8 mouse cellular contexts compared by ENCODE assay signal in genomic region chr15:25358680-25359097, GRCm38 (mm10). TPM values are rescaled to one million over a fixed set of nuclear protein-coding genes. Genes with fewer than 3 reads are reported as not detected.
DNase-seq lines count a peak whose midpoint lies in the region; ATAC-seq and TF ChIP-seq lines count a peak whose summit lies in the region.

No protein-coding gene starts in this region.

- no peaks in the 10 kb centered on the region for H3K9me3 ChIP-seq in lung, embryonic 14.5 days (ENCODE audit: low read depth, low read length)
- no peaks in the 10 kb centered on the region for H3K9me3 ChIP-seq in hindbrain, embryonic 14.5 days (ENCODE audit: control insufficient read depth, low read length)
- H3K9me3 ChIP-seq in intestine, embryonic 15.5 days, result no peaks in the 10 kb centered on the region

- no peak overlapping the region for H3K4me3 ChIP-seq in lung, embryonic 14.5 days (ENCODE audit: low read depth, low read length)
- no peak overlapping the region for H3K4me3 ChIP-seq in hindbrain, embryonic 14.5 days (replicated peaks; ENCODE audit: low read length)
- H3K4me3 ChIP-seq in intestine, embryonic 15.5 days (replicated peaks), result no peak overlapping the region

- DNase-seq in gastrocnemius, postnatal 14 days, result peak; percentile 16
- no peak for DNase-seq in gastrocnemius, adult 8-10 months (ENCODE audit: low spot score in 2 of 2)
- peak; percentile 23 for DNase-seq in lung, embryonic 14.5 days
- no peak for DNase-seq in lung, adult 18-20 months
- no peak for DNase-seq in hindbrain, embryonic 14.5 days (ENCODE audit: low spot score)
- peak; percentile 64 to 74 for DNase-seq in right cerebral cortex, adult 2 months (ENCODE audit: low spot score in 2 of 2)

- H3K4me1 ChIP-seq in lung, embryonic 14.5 days (ENCODE audit: insufficient read depth), result no peaks in the 10 kb centered on the region
- H3K4me1 ChIP-seq in hindbrain, embryonic 14.5 days (replicated peaks; ENCODE audit: control insufficient read depth, insufficient read depth, low read length), result peaks cover 33% of the 10 kb centered on the region
- no peaks in the 10 kb centered on the region for H3K4me1 ChIP-seq in intestine, embryonic 15.5 days (replicated peaks)

- ATAC-seq in lung, embryonic 14.5 days (ENCODE audit: insufficient read depth), result no peak
- 0 out of 2 replicates have a peak, but pooled peaks have one; percentile 38 for ATAC-seq in hindbrain, embryonic 14.5 days (ENCODE audit: low FRiP score)
- no peak for ATAC-seq in CD4-positive, CD25-positive, alpha-beta regulatory T cell, adult 4 months
- ATAC-seq in intestine, embryonic 15.5 days, result no peak

- intact Hi-C loops in gastrocnemius, postnatal 14 days (cut with DNase I; ENCODE audit: low total_unique reads), result no loop called here

- TF ChIP-seq CTCF in lung, embryonic 14.5 days (IDR thresholded peaks at IDR 0.05; ENCODE audit: low read depth), result no peak

- no peak overlapping the region for H3K27ac ChIP-seq in lung, embryonic 14.5 days (ENCODE audit: low read depth)
- peak overlapping the region; percentile 32; the same call in 1 of the 2 replicates for H3K27ac ChIP-seq in hindbrain, embryonic 14.5 days
- H3K27ac ChIP-seq in intestine, embryonic 15.5 days, result no peak overlapping the region

- no peaks in the 10 kb centered on the region for H3K27me3 ChIP-seq in lung, embryonic 14.5 days (ENCODE audit: insufficient read depth, low read length)
- no peaks in the 10 kb centered on the region for H3K27me3 ChIP-seq in hindbrain, embryonic 14.5 days (ENCODE audit: control insufficient read depth, insufficient read depth, low read length)
- no peaks in the 10 kb centered on the region for H3K27me3 ChIP-seq in intestine, embryonic 15.5 days (replicated peaks)

- WGBS in lung, embryonic 14.5 days, result 54% methylated on average over 14 of the region's 14 CpGs
- WGBS in hindbrain, embryonic 14.5 days, result 30% methylated on average over 14 of the region's 14 CpGs
- 61% methylated on average over 14 of the region's 14 CpGs for WGBS in intestine, embryonic 15.5 days

- no peak overlapping the region for H3K9ac ChIP-seq in lung, embryonic 14.5 days
- H3K9ac ChIP-seq in hindbrain, embryonic 14.5 days, result peak overlapping the region; percentile 18; the same call in 1 of the 2 replicates
- H3K9ac ChIP-seq in intestine, embryonic 15.5 days, result no peak overlapping the region

- 0 out of 2 replicates have a peak overlapping the region, but pooled peaks have one; percentile 20 for H3K4me2 ChIP-seq in lung, embryonic 14.5 days
- peak overlapping the region; percentile 36 for H3K4me2 ChIP-seq in hindbrain, embryonic 14.5 days (replicated peaks)
- H3K4me2 ChIP-seq in intestine, embryonic 15.5 days (replicated peaks), result no peak overlapping the region

- peaks cover 4% of the 10 kb centered on the region; the same call in 1 of the 2 replicates for H3K36me3 ChIP-seq in lung, embryonic 14.5 days (ENCODE audit: insufficient read depth)
- peaks cover 12% of the 10 kb centered on the region for H3K36me3 ChIP-seq in hindbrain, embryonic 14.5 days (replicated peaks; ENCODE audit: control insufficient read depth, insufficient read depth)
- no peaks in the 10 kb centered on the region for H3K36me3 ChIP-seq in intestine, embryonic 15.5 days

RNA-seq across cellular contexts. Expression of gene Basp1, which starts 54.9 kb away (rescaled TPM):
- total RNA-seq in gastrocnemius, postnatal 14 days (2021), result 1 to 10 TPM; 6.9 to 9.5 TPM
- total RNA-seq in gastrocnemius, adult 8-10 months (2022), result 1 to 10 TPM in 1 of 4 experiments, under 1 TPM in 3; 0.34 to 1.5 (median 0.75) TPM
- polyA plus RNA-seq in lung, embryonic 14.5 days (2014; fragmentation: Nextera tagmentation; extraction: Ambion mirVana), result 34.5 and 37.8 TPM in 2 replicates
- 262 and 283 TPM in 2 replicates for polyA plus RNA-seq in hindbrain, embryonic 14.5 days (2014; fragmentation: Nextera tagmentation; extraction: Ambion mirVana)
- polyA plus RNA-seq in CD4-positive, CD25-positive, alpha-beta regulatory T cell, adult 4 months (2017; shearing (Covaris generic)), result under 1 TPM; 0.33 to 0.50 TPM
- polyA plus RNA-seq in intestine, embryonic 15.5 days (2015; fragmentation: Nextera tagmentation; extraction: Ambion mirVana), result 26.6 and 32.7 TPM in 2 replicates

Comparison
In these comparisons a context has a peak if more than half of its experiments do, and no peak if none do; other contexts are left out.
1. DNase-seq: peak in gastrocnemius, postnatal 14 days (single experiment), lung, embryonic 14.5 days (single experiment) and right cerebral cortex, adult 2 months (2 of 2); none in gastrocnemius, adult 8-10 months (0 of 2), lung, adult 18-20 months (0 of 2) and hindbrain, embryonic 14.5 days (single experiment).
2. RNA of gene Basp1, which starts 54.9 kb away (polyA plus RNA-seq): 262 to 283 TPM in hindbrain, embryonic 14.5 days, 34.5 to 37.8 TPM in lung, embryonic 14.5 days and 26.6 to 32.7 TPM in intestine, embryonic 15.5 days; 0.33 to 0.50 TPM in CD4-positive, CD25-positive, alpha-beta regulatory T cell, adult 4 months; every median in the first group is over 10 times any median in the second.